Mouse (Mus musculus) kidney, postnatal 10 days (tissue): ENCODE results near the gene Tspyl1.
A peak's percentile ranks its signal among the peaks of the same experiment; 100 is the strongest.
"Not testable (repeated sequence)": the region's sequence is repeated elsewhere in the genome, so short reads cannot be mapped to it uniquely, and the experiment has no call there.

Source experiments
- DNase-seq: peaks from one replicate; pipeline ENCODE4 v3.0.0; 2021; ENCODE audit warnings: mixed read lengths

The Tspyl1 gene

GRCm38 (mm10) chr10:34281962-34282388, at the start of gene Tspyl1:
Gene Tspyl1, plus strand, starts transcription at chr10:34282190.
- peak; percentile 99 for DNase-seq

- no peak for DNase-seq
Measured at GRCm38 (mm10) chr10:34233418-34233817, 48.6 kb upstream of the Tspyl1 start.

GRCm38 (mm10) chr10:34233931-34234745, 47.9 kb upstream of the Tspyl1 start:
- DNase-seq = no peak

- no peak for DNase-seq
Measured at GRCm38 (mm10) chr10:34235384-34235783, 46.6 kb upstream of the Tspyl1 start.

GRCm38 (mm10) chr10:34236569-34236968, 45.4 kb upstream of the Tspyl1 start:
- DNase-seq = no peak

- no peak for DNase-seq
Measured at GRCm38 (mm10) chr10:34238536-34238935, 43.5 kb upstream of the Tspyl1 start.

GRCm38 (mm10) chr10:34244745-34245144, 37.2 kb upstream of the Tspyl1 start:
- DNase-seq = no peak

GRCm38 (mm10) chr10:34246106-34246505, 35.9 kb upstream of the Tspyl1 start:
- no peak for DNase-seq

GRCm38 (mm10) chr10:34247757-34248156, 34.2 kb upstream of the Tspyl1 start:
- DNase-seq = no peak

GRCm38 (mm10) chr10:34249594-34249993, 32.4 kb upstream of the Tspyl1 start:
- DNase-seq = no peak

GRCm38 (mm10) chr10:34252833-34253232, 29.2 kb upstream of the Tspyl1 start:
- not testable (repeated sequence) for DNase-seq

GRCm38 (mm10) chr10:34265106-34265505, 16.9 kb upstream of the Tspyl1 start:
- DNase-seq = no peak

- DNase-seq = no peak
Measured at GRCm38 (mm10) chr10:34267312-34268070, 14.5 kb upstream of the Tspyl1 start.

- DNase-seq = peak; percentile 15
Measured at GRCm38 (mm10) chr10:34271681-34272080, 10.3 kb upstream of the Tspyl1 start.

GRCm38 (mm10) chr10:34280591-34281175, 1.3 kb upstream of the Tspyl1 start:
- DNase-seq = peak; percentile 69

- no peak for DNase-seq
Measured at GRCm38 (mm10) chr10:34281211-34281961, 604 bp upstream of the Tspyl1 start.

- peak; percentile 68 for DNase-seq
Measured at GRCm38 (mm10) chr10:34282420-34283238, 639 bp downstream of the Tspyl1 start.

- DNase-seq = no peak
Measured at GRCm38 (mm10) chr10:34296911-34297298, 14.9 kb downstream of the Tspyl1 start.

- peak; percentile 95 for DNase-seq
Measured at GRCm38 (mm10) chr10:34297299-34297979, 15.4 kb downstream of the Tspyl1 start, which contains the start of gene Tspyl4. Gene Tspyl4, plus strand, starts transcription at chr10:34297442.

- peak; percentile 27 for DNase-seq
Measured at GRCm38 (mm10) chr10:34297980-34298753, 16.2 kb downstream of the Tspyl1 start.
